Mouse (Mus musculus) MEL (cell line): ENCODE results near the gene Dclre1b. TPM values are rescaled to one million over a fixed set of nuclear protein-coding genes. Genes with fewer than 3 reads are reported as not detected.
A peak's percentile ranks its signal among the peaks of the same experiment; 100 is the strongest.

Experiments used
- DNase-seq: peaks from one replicate; pipeline ENCODE4 v3.0.0; 2011; ENCODE audit warnings: low read depth, low spot score
- H3K27ac ChIP-seq: 2 replicates; pipeline ENCODE4 v1.5.1; 2012; ENCODE audit warnings: low read depth, mild to moderate bottlenecking, control low read depth, low read length, moderate library complexity; ENCODE audit not compliant: control insufficient read depth
- H3K27me3 ChIP-seq, 2 experiments: fragments of 150-350 bp in 1 of 2; sonication (generic) in 1 of 2; 2 replicates each; pipeline ENCODE4 v1.6.1; 2012; ENCODE audit warnings: low read length in 2 of 2, mild to moderate bottlenecking in 2 of 2, improper control_type of control experiment in 1 of 2, moderate library complexity in 1 of 2; ENCODE audit not compliant: insufficient read depth in 2 of 2, control insufficient read depth in 1 of 2
- H3K36me3 ChIP-seq, 2 experiments: 2 replicates each; pipeline ENCODE4 v1.6.1; 2012 to 2014; ENCODE audit warnings: low read length in 2 of 2, improper control_type of control experiment in 1 of 2, inconsistent platforms in 1 of 2, mild to moderate bottlenecking in 1 of 2; ENCODE audit not compliant: insufficient read depth in 2 of 2, control insufficient read depth in 1 of 2
- H3K4me1 ChIP-seq, 2 experiments: fragments of 150-350 bp in 1 of 2; sonication (generic) in 1 of 2; 2 replicates each; pipeline ENCODE4 v1.6.1; 2012; ENCODE audit warnings: low read length in 2 of 2, improper control_type of control experiment in 1 of 2, mild to moderate bottlenecking in 1 of 2; ENCODE audit not compliant: insufficient read depth in 2 of 2, control insufficient read depth in 1 of 2
- H3K4me3 ChIP-seq, 2 experiments: fragments of 150-350 bp in 1 of 2; sonication (generic) in 1 of 2; 2 replicates each; pipeline ENCODE4 v1.5.1; 2012; ENCODE audit warnings: low read depth in 2 of 2, low read length in 2 of 2, mild to moderate bottlenecking in 2 of 2, moderate library complexity in 2 of 2, control low read depth in 1 of 2, improper control_type of control experiment in 1 of 2; ENCODE audit not compliant: control insufficient read depth in 1 of 2, insufficient read depth in 1 of 2
- H3K79me2 ChIP-seq: 2 replicates; pipeline ENCODE4 v1.6.1; 2012; ENCODE audit warnings: mild to moderate bottlenecking, low read length, moderate library complexity; ENCODE audit not compliant: control insufficient read depth, poor library complexity, insufficient read depth
- H3K9ac ChIP-seq: 2 replicates; pipeline ENCODE4 v1.6.1; 2012; ENCODE audit warnings: low read depth, mild to moderate bottlenecking, control low read depth, low read length, moderate library complexity; ENCODE audit not compliant: control insufficient read depth, poor library complexity, severe bottlenecking
- H3K9me3 ChIP-seq: fragments of 150-350 bp; sonication (generic); replicated peaks from 2 replicates; pipeline ENCODE4 v1.6.1; 2012; ENCODE audit warnings: mild to moderate bottlenecking, low read length, improper control_type of control experiment, moderate library complexity; ENCODE audit not compliant: insufficient read depth
- BHLHE40 ChIP-seq: IDR thresholded peaks from 2 replicates; pipeline ENCODE4 v1.6.1; 2012; ENCODE audit warnings: low read depth, mild to moderate bottlenecking, inconsistent platforms, low read length, improper control_type of control experiment, borderline replicate concordance
- CHD2 ChIP-seq: IDR thresholded peaks from 2 replicates; pipeline ENCODE4 v1.6.1; 2011; ENCODE audit warnings: low read length, improper control_type of control experiment
- CTCF ChIP-seq, 3 experiments: IDR thresholded peaks in 2 of 3; conservative IDR thresholded peaks in 1 of 3; 2 replicates each; pipeline ENCODE4 v1.5.1; 2011 to 2012; ENCODE audit warnings: low read length in 3 of 3, low read depth in 2 of 3, mild to moderate bottlenecking in 2 of 3, improper control_type of control experiment in 1 of 3, inconsistent platforms in 1 of 3, mixed read lengths in 1 of 3, moderate library complexity in 1 of 3; ENCODE audit not compliant: control insufficient read depth in 1 of 3, insufficient read depth in 1 of 3, poor library complexity in 1 of 3, severe bottlenecking in 1 of 3
- E2F4 ChIP-seq: IDR thresholded peaks from 2 replicates; pipeline ENCODE4 v1.6.1; 2011; ENCODE audit warnings: low read depth, low read length, improper control_type of control experiment, borderline replicate concordance
- ELF1 ChIP-seq: IDR thresholded peaks from 2 replicates; pipeline ENCODE4 v1.6.1; 2014; ENCODE audit warnings: low read depth, mild to moderate bottlenecking, inconsistent platforms, low read length, improper control_type of control experiment, moderate library complexity
- GABPA ChIP-seq: IDR thresholded peaks from 2 replicates; pipeline ENCODE4 v1.6.1; 2012; ENCODE audit warnings: low read depth, mild to moderate bottlenecking, inconsistent platforms, low read length, improper control_type of control experiment, moderate library complexity
- JUND ChIP-seq: IDR thresholded peaks from 2 replicates; pipeline ENCODE4 v1.6.1; 2011; ENCODE audit warnings: low read depth, mild to moderate bottlenecking, improper control_type of control experiment, low read length
- KAT2A ChIP-seq: conservative IDR thresholded peaks from 2 replicates; pipeline ENCODE4 v1.6.1; 2012; ENCODE audit warnings: low read depth, low read length, improper control_type of control experiment, inconsistent platforms
- MAFK ChIP-seq: IDR thresholded peaks from 2 replicates; pipeline ENCODE4 v1.6.1; 2011; ENCODE audit warnings: low read depth, mild to moderate bottlenecking, low read length, improper control_type of control experiment, borderline replicate concordance
- MAX ChIP-seq: IDR thresholded peaks from 2 replicates; pipeline ENCODE4 v1.6.1; 2011; ENCODE audit warnings: low read length, improper control_type of control experiment
- MAZ ChIP-seq: IDR thresholded peaks from 2 replicates; pipeline ENCODE4 v1.6.1; 2012; ENCODE audit warnings: low read depth, mild to moderate bottlenecking, inconsistent platforms, low read length, improper control_type of control experiment
- NELFE ChIP-seq: IDR thresholded peaks from 2 replicates; pipeline ENCODE4 v1.6.1; 2011; ENCODE audit warnings: low read depth, low read length, improper control_type of control experiment
- NRF1 ChIP-seq: IDR thresholded peaks from 2 replicates; pipeline ENCODE4 v1.6.1; 2014; ENCODE audit warnings: low read depth, mild to moderate bottlenecking, inconsistent platforms, low read length, improper control_type of control experiment, moderate library complexity; ENCODE audit not compliant: poor library complexity, insufficient read depth, severe bottlenecking
- POLR2A ChIP-seq, 2 experiments: IDR thresholded peaks; 2 replicates each; pipeline ENCODE4 v1.6.1; 2011 to 2012; ENCODE audit warnings: low read length in 2 of 2, mild to moderate bottlenecking in 2 of 2, control low read depth in 1 of 2, improper control_type of control experiment in 1 of 2, low read depth in 1 of 2, moderate library complexity in 1 of 2; ENCODE audit not compliant: control insufficient read depth in 1 of 2, insufficient read depth in 1 of 2, poor library complexity in 1 of 2
- POLR2AphosphoS5 ChIP-seq: IDR thresholded peaks from 2 replicates; pipeline ENCODE4 v1.6.1; 2012; ENCODE audit warnings: low read depth, borderline replicate concordance, mild to moderate bottlenecking, inconsistent platforms, low read length, moderate library complexity, mixed read lengths
- RAD21 ChIP-seq: IDR thresholded peaks from 2 replicates; pipeline ENCODE4 v1.6.1; 2011; ENCODE audit warnings: mild to moderate bottlenecking, low read depth, low read length, improper control_type of control experiment
- RCOR1 ChIP-seq: IDR thresholded peaks from 2 replicates; pipeline ENCODE4 v1.6.1; 2012; ENCODE audit warnings: low read depth, mild to moderate bottlenecking, inconsistent platforms, low read length, improper control_type of control experiment
- SIN3A ChIP-seq: IDR thresholded peaks from 2 replicates; pipeline ENCODE4 v1.6.1; 2012; ENCODE audit warnings: low read length, improper control_type of control experiment, inconsistent platforms
- SMC3 ChIP-seq: IDR thresholded peaks from 2 replicates; pipeline ENCODE4 v1.6.1; 2011; ENCODE audit warnings: low read depth, low read length, improper control_type of control experiment
- USF1 ChIP-seq: IDR thresholded peaks from 2 replicates; pipeline ENCODE4 v1.6.1; 2014; ENCODE audit warnings: low read depth, mild to moderate bottlenecking, inconsistent platforms, low read length, improper control_type of control experiment, moderate library complexity
- USF2 ChIP-seq, 2 experiments: IDR thresholded peaks; 2 replicates each; pipeline ENCODE4 v1.6.1; 2011 to 2012; ENCODE audit warnings: improper control_type of control experiment in 2 of 2, low read length in 2 of 2, borderline replicate concordance in 1 of 2, inconsistent platforms in 1 of 2, low read depth in 1 of 2, mild to moderate bottlenecking in 1 of 2; ENCODE audit not compliant: insufficient read depth in 1 of 2
- ZC3H11A ChIP-seq: IDR thresholded peaks from 2 replicates; pipeline ENCODE4 v1.6.1; 2012; ENCODE audit warnings: low read depth, mild to moderate bottlenecking, inconsistent platforms, low read length, improper control_type of control experiment
- polyA plus RNA-seq, 2 experiments: library from polyadenylated mRNA; stranded (reverse) in 1 of 2; unstranded in 1 of 2; fragments of >175 nt in 1 of 2; fragments of >200 nt in 1 of 2; gene quantifications; 2 replicates each; pipeline versions ENCODE4 v1.2.1 to v1.2.4; 2012; ENCODE audit warnings: low replicate concordance in 2 of 2, low read depth in 1 of 2; ENCODE audit not compliant: insufficient read length in 2 of 2, insufficient read depth in 1 of 2, missing spikeins in 1 of 2
- total RNA-seq: library from RNA; depleted of rRNA; stranded (reverse); fragments of 300-350 nt; gene quantifications from 2 replicates; pipeline ENCODE4 v1.2.3, GENCODE M21; 2012

Gene Dclre1b
- total and polyA plus RNA-seq, 3 experiments = 11.2 to 25.3 TPM; not detected in 1

- Histone ChIP-seq H3K27ac (no peak overlapping the region), H3K4me1 (peaks cover 0 to 9% of the 10 kb centered on the region in 2 experiments; a peak in 2 of 4 replicates), H3K36me3 (peaks cover 0 to 6% of the 10 kb centered on the region in 2 experiments; a peak in 2 of 4 replicates), H3K9me3 (no peaks in the 10 kb centered on the region), H3K4me3 (no peak overlapping the region), H3K9ac (no peak overlapping the region), H3K79me2 (no peaks in the 10 kb centered on the region), H3K27me3 (no peaks in the 10 kb centered on the region)
- DNase-seq = peak; percentile 59
- TF ChIP-seq POLR2AphosphoS5 (no peak), E2F4 (no peak), CTCF (IDR thresholded peaks at IDR 0.05 in 2 of 3, conservative IDR thresholded peaks at IDR 0.05 in 1 of 3; ENCODE audit: control insufficient read depth in 1 of 3, insufficient read depth in 1 of 3, low read depth in 2 of 3, low read length in 3 of 3, poor library complexity in 1 of 3, severe bottlenecking in 1 of 3) (peak in 2 of 3 experiments; percentile 24 to 45; a peak in 3 of 6 replicates), MAFK (no peak), KAT2A (no peak), CHD2 (no peak), RCOR1 (no peak), GABPA (no peak), MAX (no peak), BHLHE40 (no peak), RAD21 (peak; percentile 32), POLR2A (IDR thresholded peaks at IDR 0.05; ENCODE audit: control insufficient read depth in 1 of 2, insufficient read depth in 1 of 2, low read depth in 1 of 2, low read length in 2 of 2, poor library complexity in 1 of 2) (no peak), SMC3 (peak; percentile 31), MAZ (no peak)
Measured at GRCm38 (mm10) chr3:103852565-103853299, 43.5 kb upstream of the Dclre1b start.

GRCm38 (mm10) chr3:103851882-103852281 lies 42.6 kb upstream of the Dclre1b start:
- TF ChIP-seq JUND = no peak
- no peak for TF ChIP-seq USF2 (IDR thresholded peaks at IDR 0.05; ENCODE audit: borderline replicate concordance in 1 of 2, insufficient read depth in 1 of 2, low read depth in 1 of 2, low read length in 2 of 2)
- TF ChIP-seq ELF1 = no peak
- TF ChIP-seq ZC3H11A = no peak
- no peak for TF ChIP-seq SIN3A
- TF ChIP-seq USF1 = no peak
- no peak for TF ChIP-seq NELFE
- no peak for TF ChIP-seq SMC3
- TF ChIP-seq NRF1 = no peak
- no peak for TF ChIP-seq GABPA
- TF ChIP-seq, all 39 proteins: peak for 0
- Histone ChIP-seq H3K27me3 (no peaks in the 10 kb centered on the region), H3K27ac (no peak overlapping the region), H3K9me3 (no peaks in the 10 kb centered on the region), H3K79me2 (no peaks in the 10 kb centered on the region), H3K4me1 (peaks cover 0 to 5% of the 10 kb centered on the region in 2 experiments; a peak in 2 of 4 replicates), H3K4me3 (no peak overlapping the region), H3K9ac (no peak overlapping the region), H3K36me3 (peaks cover 0 to 5% of the 10 kb centered on the region in 2 experiments; a peak in 2 of 4 replicates)
- DNase-seq = no peak
